Mouse (Mus musculus): ENCODE measurements around the gene Vps35. TPM values are rescaled to one million over a fixed set of nuclear protein-coding genes. Genes with fewer than 3 reads are reported as not detected.

The Vps35 gene
- total RNA-seq, 2 experiments from 2014 or later: 56.4 to 60.1 TPM

DNA sequence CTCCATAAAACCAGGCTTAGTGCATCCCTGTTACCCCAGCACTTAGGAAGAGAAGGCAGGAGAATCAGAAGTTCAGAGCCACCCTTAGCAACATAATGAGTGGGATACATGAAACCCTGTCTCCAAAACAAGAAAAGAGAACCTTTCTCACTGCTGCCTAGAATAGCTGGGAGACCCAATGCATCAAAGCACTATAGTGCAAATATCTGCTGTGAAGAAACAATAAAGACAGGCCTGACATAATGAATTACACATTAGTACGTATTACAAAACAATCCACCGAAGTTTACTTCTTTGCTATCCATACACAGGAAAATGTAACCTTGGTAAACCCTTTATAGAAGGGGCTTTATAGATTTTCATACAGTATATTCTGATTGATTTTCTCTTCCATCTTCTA is 9.0 kb upstream of the Vps35 start:
- H3K4me3 ChIP-seq: no peak overlapping the region
- TF ChIP-seq CTCF (IDR thresholded peaks at IDR 0.05): no peak
- no peak for DNase-seq
- intact Hi-C loops (cut with DNase I): no loop called here
- no peak overlapping the region for H3K27ac ChIP-seq

DNA sequence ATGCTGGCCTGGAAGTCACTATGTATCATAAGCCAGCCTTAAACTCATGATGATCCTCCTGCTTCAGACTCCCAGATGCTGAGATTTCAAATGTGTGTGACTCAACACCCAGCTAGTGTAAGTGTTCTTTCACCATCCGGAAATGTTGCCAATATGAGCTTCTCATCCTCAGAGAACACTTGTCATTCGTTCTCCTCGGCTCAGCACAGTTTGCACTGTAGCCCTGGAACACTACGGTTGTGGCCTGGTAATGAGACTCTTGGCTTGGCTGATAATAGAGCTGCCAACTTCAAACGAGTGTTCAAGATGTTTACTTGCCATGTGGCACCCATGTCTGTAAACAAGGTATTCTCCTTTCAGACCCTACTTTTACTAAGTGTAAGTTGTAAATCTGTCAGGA is 3.9 kb upstream of the Vps35 start:
- H3K4me3 ChIP-seq: no peak overlapping the region
- intact Hi-C loops (cut with DNase I): no loop called here
- no peak for TF ChIP-seq CTCF (IDR thresholded peaks at IDR 0.05)
- no peak for DNase-seq
- peak overlapping the region; percentile 28; the same call in 1 of the 2 replicates for H3K27ac ChIP-seq

DNA sequence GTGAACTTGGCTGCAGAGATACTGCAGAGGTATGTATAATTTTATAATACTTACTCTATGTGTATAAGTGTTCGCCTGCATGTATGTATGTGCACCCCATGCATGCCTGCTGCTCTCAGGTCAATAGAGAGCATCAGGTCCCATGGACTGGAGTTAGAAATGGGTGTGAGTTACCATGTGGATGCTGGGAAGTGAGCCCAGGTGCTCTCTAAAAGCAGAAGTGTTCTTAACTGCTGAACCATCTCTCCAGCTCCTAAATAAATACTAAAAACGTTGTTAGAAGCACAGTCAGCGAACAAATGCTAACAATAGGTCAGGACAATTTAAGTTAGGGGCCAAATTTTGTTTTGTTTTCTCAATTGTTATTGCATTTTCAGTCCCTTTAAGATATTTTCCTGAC is 3.3 kb upstream of the Vps35 start:
- intact Hi-C loops (cut with DNase I): no loop called here
- Histone ChIP-seq H3K4me3 (no peak overlapping the region), H3K27ac (peak overlapping the region; percentile 28; the same call in 1 of the 2 replicates)
- TF ChIP-seq CTCF (IDR thresholded peaks at IDR 0.05): no peak
- DNase-seq: no peak

GRCm38 (mm10) chr8:85301941-85302340 is 2.3 kb upstream of the Vps35 start:
- no peak for DNase-seq
- intact Hi-C loops (cut with DNase I): no loop called here
- no peak for TF ChIP-seq CTCF (IDR thresholded peaks at IDR 0.05)
- Histone ChIP-seq H3K27ac (no peak overlapping the region), H3K4me3 (no peak overlapping the region)

DNA sequence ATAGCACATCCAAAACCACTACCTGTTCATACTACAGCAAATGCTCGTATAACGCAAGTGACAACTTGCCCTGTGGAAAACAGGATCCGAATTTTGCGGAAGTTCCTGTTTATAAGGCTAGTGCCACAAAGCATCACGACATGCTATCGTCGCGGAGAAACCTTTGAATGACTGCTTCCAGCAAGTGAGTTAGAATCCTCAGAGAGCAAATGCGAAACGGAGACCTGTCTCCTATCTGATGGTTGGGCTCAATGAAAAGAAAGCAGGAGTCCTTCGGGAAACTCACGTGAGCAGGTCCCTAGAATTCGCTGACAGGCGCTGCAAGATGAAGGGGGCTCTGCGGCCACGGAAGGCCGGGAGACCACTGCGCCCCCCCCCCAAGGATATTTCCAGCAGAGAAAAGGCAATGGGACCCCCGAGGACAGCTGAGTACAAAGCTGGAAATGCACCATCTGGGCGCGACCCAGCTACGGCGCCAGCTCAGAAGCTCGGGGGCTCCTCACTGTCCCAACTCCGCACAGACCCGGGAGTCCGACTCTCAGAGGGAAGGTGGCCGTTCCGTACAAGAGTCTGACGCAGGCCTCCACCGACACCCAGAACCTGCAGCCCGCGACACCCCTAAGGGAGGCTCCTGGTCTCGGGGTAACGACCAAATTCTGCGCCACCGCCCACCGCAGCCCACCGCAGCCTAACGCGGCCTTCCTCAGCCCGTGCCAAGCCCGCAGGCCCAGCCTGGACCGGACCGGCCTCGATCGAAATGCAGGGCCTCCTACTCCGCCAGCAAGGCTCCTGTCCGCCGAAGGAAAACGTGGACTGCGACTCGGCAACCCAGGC is 785 bp downstream of the Vps35 start:
- Histone ChIP-seq H3K27ac (peak overlapping the region; percentile 100), H3K4me3 (peak overlapping the region; percentile 98)
- no peak for TF ChIP-seq CTCF (IDR thresholded peaks at IDR 0.05)
- intact Hi-C loops (cut with DNase I): loop anchor here (10.0 kb wide), 2 partner anchors 224 to 256 kb away; partner anchors contain the start of genes Dhps and Dnaja2
- no peak for DNase-seq

DNA sequence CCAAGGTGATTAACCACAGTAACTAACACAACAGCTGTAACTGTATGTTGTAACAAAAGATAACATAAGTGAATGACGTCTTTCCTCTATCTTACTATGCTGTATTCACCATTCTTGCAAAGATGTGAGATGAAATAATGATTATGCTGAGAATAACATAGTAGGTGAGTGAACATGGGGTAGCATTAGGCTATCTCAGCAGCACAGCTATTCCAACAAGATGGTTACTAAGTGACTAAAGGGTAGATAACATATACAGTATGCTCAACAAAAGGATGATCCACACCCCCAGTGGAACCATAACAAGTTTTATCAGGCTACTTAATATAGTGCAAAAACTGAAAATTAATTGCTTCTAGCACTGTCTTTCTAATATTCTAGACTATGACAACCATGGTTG is 12.8 kb downstream of the Vps35 start:
- intact Hi-C loops (cut with DNase I): no loop called here
- no peak overlapping the region for H3K27ac ChIP-seq
- no peak for TF ChIP-seq CTCF (IDR thresholded peaks at IDR 0.05)
- no peak overlapping the region for H3K4me3 ChIP-seq
- no peak for DNase-seq

DNA sequence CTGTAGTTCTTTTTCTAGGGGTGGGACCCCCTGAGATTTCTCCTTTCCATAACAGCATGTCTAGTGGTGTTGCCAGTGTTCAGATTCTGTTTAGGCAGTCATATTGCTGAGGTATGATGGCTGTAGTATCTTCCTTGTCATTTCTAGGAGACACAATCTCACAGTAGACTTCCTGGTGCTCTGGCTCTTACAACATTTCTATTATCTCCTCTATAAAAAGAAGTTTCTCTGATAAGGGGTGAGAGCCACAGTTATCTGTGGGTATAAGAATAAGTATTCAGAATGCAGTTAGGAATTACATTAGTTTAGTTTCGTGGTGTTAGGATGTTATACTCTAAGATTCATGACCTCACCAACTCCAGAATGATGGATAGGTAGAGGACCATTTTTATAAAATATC is 72.3 kb downstream of the Vps35 start:
- no peak for DNase-seq
- intact Hi-C loops (cut with DNase I): no loop called here
- no peak for TF ChIP-seq CTCF (IDR thresholded peaks at IDR 0.05)
- Histone ChIP-seq H3K27ac (no peak overlapping the region), H3K4me3 (no peak overlapping the region)

DNA sequence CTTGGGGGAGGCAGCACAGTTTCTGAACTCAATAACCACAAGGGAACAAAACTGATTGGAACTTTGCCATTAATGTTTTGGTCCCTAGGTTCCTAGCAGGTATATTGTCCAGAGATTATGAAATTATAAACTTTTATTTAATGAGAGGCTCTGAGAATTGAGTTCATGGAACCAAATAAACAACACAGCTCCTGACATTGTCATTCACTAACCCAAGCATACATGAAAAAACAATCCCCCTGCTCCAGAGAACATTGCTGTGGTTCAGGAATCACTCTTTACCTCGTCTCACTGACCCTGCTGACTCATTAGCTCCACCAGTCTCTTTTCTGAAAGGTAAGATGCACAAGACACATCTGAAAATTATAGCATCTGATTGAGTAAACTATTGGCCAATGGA is 73.9 kb downstream of the Vps35 start, which contains the start of gene Olfr371:
Gene Olfr371, plus strand, starts transcription at position 301 of the 400 bp plus-strand sequence.
- TF ChIP-seq CTCF (IDR thresholded peaks at IDR 0.05): no peak
- Histone ChIP-seq H3K27ac (no peak within 1 kb of the TSS), H3K4me3 (no peak within 1 kb of the TSS)
- DNase-seq: no peak
- intact Hi-C loops (cut with DNase I): no loop called here

DNA sequence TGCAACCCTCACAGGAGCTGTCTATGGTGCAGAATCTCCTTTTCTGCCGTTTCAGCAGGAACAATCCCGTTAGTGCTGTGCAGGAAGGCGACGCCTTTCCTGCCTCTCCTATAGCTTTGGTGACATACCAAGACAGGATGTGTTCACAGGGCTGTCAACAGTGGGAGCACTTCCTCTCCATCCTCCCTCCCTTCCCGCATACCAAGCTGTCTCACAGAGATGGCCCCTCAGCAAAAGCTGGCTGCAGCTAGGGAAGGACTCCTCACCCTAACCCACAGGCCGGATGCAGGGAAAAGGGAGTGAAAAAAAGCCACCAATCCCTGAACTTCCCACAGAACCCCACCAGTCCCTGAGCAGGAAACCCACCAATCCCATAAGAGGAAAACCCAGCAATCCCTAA is 78.6 kb downstream of the Vps35 start:
- H3K27ac ChIP-seq: no peak overlapping the region
- intact Hi-C loops (cut with DNase I): no loop called here
- no peak overlapping the region for H3K4me3 ChIP-seq
- DNase-seq: no peak
- no peak for TF ChIP-seq CTCF (IDR thresholded peaks at IDR 0.05)

- Histone ChIP-seq H3K4me3 (no peak overlapping the region), H3K27ac (no peak overlapping the region)
- no peak for DNase-seq
- TF ChIP-seq CTCF (IDR thresholded peaks at IDR 0.05): no peak
- intact Hi-C loops (cut with DNase I): no loop called here
These were observed 79.4 kb downstream of the Vps35 start for GRCm38 (mm10) chr8:85220220-85220619.

Other genes with a start within 250 kb of the Vps35 start
- gene Fbxw9, start 239.7 kb downstream of the Vps35 start, total RNA-seq (2021): 1 to 10 TPM; 1.4 to 1.5 TPM
- gene Gm5741, start 231.8 kb downstream of the Vps35 start, total RNA-seq (2021): not detected
- 10 to 100 TPM; 27.0 to 28.2 TPM for gene Dhps, start 228.0 kb downstream of the Vps35 start, total RNA-seq (2021)
- 10 to 100 TPM; 44.2 to 44.9 TPM for gene Wdr83os, start 219.1 kb downstream of the Vps35 start, total RNA-seq (2021)
- gene Wdr83, start 218.5 kb downstream of the Vps35 start, total RNA-seq (2021): 10 to 100 TPM; 16.5 to 17.2 TPM
- 10 to 100 TPM in 1 of 2 experiments, 1 to 10 TPM in 1; 8.1 to 10.3 TPM for gene Man2b1, start 216.5 kb downstream of the Vps35 start, total RNA-seq (2021)
- gene Zfp791, start 176.7 kb downstream of the Vps35 start, total RNA-seq (2021): 1 to 10 TPM in 1 of 2 experiments, under 1 TPM in 1; 0.84 to 1.2 TPM
- gene Cks1brt, start 147.9 kb downstream of the Vps35 start, total RNA-seq (2021): not detected
- gene Olfr371, start 73.8 kb downstream of the Vps35 start, total RNA-seq (2021): not detected
- gene Orc6, start 170 bp downstream of the Vps35 start, total RNA-seq (2021): 1 to 10 TPM; 3.8 to 5.3 TPM
- gene Mylk3, start 86.5 kb upstream of the Vps35 start, total RNA-seq (2021): 1 to 10 TPM in 1 of 2 experiments, under 1 TPM in 1; 0.54 to 2.7 TPM
- 10 to 100 TPM; 12.1 to 14.2 TPM for gene 4921524J17Rik, start 133.0 kb upstream of the Vps35 start, total RNA-seq (2021)
- gene Gpt2, start 192.8 kb upstream of the Vps35 start, total RNA-seq (2021): 100 to 1,000 TPM; 203 to 433 TPM